Mouse (Mus musculus): Measurements from ENCODE around the gene Hist1h2af.

The Hist1h2af gene

GRCm38 (mm10) chr13:23576906-23577639, 43.4 kb downstream of the Hist1h2af start:
- DNase-seq (ENCODE audit: low spot score in 2 of 2): no peak

- no peak for DNase-seq (ENCODE audit: low spot score in 2 of 2)
These were observed 44.1 kb downstream of the Hist1h2af start for GRCm38 (mm10) chr13:23577835-23578234.

GRCm38 (mm10) chr13:23581408-23582218, 47.9 kb downstream of the Hist1h2af start, which contains the start of gene Hist1h4d:
Gene Hist1h4d, plus strand, starts transcription at chr13:23581598.
- peak; percentile 99 for DNase-seq (ENCODE audit: low spot score in 2 of 2)

- no peak for DNase-seq (ENCODE audit: low spot score in 2 of 2)
These were observed 48.7 kb downstream of the Hist1h2af start for GRCm38 (mm10) chr13:23582219-23583056.

- no peak for DNase-seq (ENCODE audit: low spot score in 2 of 2)
These were observed 49.8 kb downstream of the Hist1h2af start for GRCm38 (mm10) chr13:23583387-23584068.
